Mouse (Mus musculus): ENCODE results near the gene Syk. TPM values are rescaled to one million over a fixed set of nuclear protein-coding genes. Genes with fewer than 3 reads are reported as not detected.
A peak's percentile ranks its signal among the peaks of the same experiment; 100 is the strongest.

The Syk gene
- polyA plus RNA-seq, 1 experiment from 2014 or later: 2.9 TPM

GRCm38 (mm10) chr13:52674839-52675238 is 91.9 kb downstream of the Syk start:
- H3K4me2 ChIP-seq (ENCODE audit: low read depth, low read length): no peak overlapping the region
- no peak overlapping the region for H3K27ac ChIP-seq (ENCODE audit: low read length)
- no peaks in the 10 kb centered on the region for H3K27me3 ChIP-seq (replicated peaks; ENCODE audit: control insufficient read depth, insufficient read depth, low read length)
- no peak overlapping the region for H3K4me3 ChIP-seq (ENCODE audit: low read length)
- H3K4me1 ChIP-seq (ENCODE audit: control insufficient read depth, insufficient read depth, low read length): no peaks in the 10 kb centered on the region
- H3K36me3 ChIP-seq (ENCODE audit: control insufficient read depth, insufficient read depth, low read length): no peaks in the 10 kb centered on the region
- H3K9me3 ChIP-seq (ENCODE audit: control insufficient read depth, low read length): no peaks in the 10 kb centered on the region
- peak; percentile 40; the same call in 1 of the 2 replicates for ATAC-seq
- 42% methylated on average over 12 of the region's 12 CpGs for WGBS
- H3K9ac ChIP-seq (ENCODE audit: low read depth, low read length): no peak overlapping the region

GRCm38 (mm10) chr13:52675526-52676294 is 92.7 kb downstream of the Syk start:
- no peak overlapping the region for H3K4me3 ChIP-seq (ENCODE audit: low read length)
- H3K36me3 ChIP-seq (ENCODE audit: control insufficient read depth, insufficient read depth, low read length): no peaks in the 10 kb centered on the region
- H3K9ac ChIP-seq (ENCODE audit: low read depth, low read length): no peak overlapping the region
- 58% methylated on average over 8 of the region's 8 CpGs for WGBS
- no peaks in the 10 kb centered on the region for H3K27me3 ChIP-seq (replicated peaks; ENCODE audit: control insufficient read depth, insufficient read depth, low read length)
- H3K9me3 ChIP-seq (ENCODE audit: control insufficient read depth, low read length): no peaks in the 10 kb centered on the region
- no peak overlapping the region for H3K4me2 ChIP-seq (ENCODE audit: low read depth, low read length)
- no peak overlapping the region; the same call in 1 of the 2 replicates for H3K27ac ChIP-seq (ENCODE audit: low read length)
- no peak for ATAC-seq
- no peaks in the 10 kb centered on the region for H3K4me1 ChIP-seq (ENCODE audit: control insufficient read depth, insufficient read depth, low read length)

- H3K4me3 ChIP-seq (ENCODE audit: low read length): no peak overlapping the region
- ATAC-seq: no peak
- H3K9me3 ChIP-seq (ENCODE audit: control insufficient read depth, low read length): no peaks in the 10 kb centered on the region
- no peaks in the 10 kb centered on the region for H3K36me3 ChIP-seq (ENCODE audit: control insufficient read depth, insufficient read depth, low read length)
- no peaks in the 10 kb centered on the region for H3K27me3 ChIP-seq (replicated peaks; ENCODE audit: control insufficient read depth, insufficient read depth, low read length)
- H3K27ac ChIP-seq (ENCODE audit: low read length): no peak overlapping the region
- no peak overlapping the region for H3K4me2 ChIP-seq (ENCODE audit: low read depth, low read length)
- 49% methylated on average over 5 of the region's 5 CpGs for WGBS
- H3K9ac ChIP-seq (ENCODE audit: low read depth, low read length): no peak overlapping the region
- no peaks in the 10 kb centered on the region for H3K4me1 ChIP-seq (ENCODE audit: control insufficient read depth, insufficient read depth, low read length)
These were observed 93.9 kb downstream of the Syk start for GRCm38 (mm10) chr13:52676671-52677445.

GRCm38 (mm10) chr13:52679906-52680305 is 96.9 kb downstream of the Syk start:
- 68% methylated on average over 5 of the region's 5 CpGs for WGBS
- ATAC-seq: no peak
- Histone ChIP-seq H3K27me3 (replicated peaks; ENCODE audit: control insufficient read depth, insufficient read depth, low read length) (no peaks in the 10 kb centered on the region), H3K9ac (ENCODE audit: low read depth, low read length) (no peak overlapping the region), H3K4me2 (ENCODE audit: low read depth, low read length) (no peak overlapping the region), H3K4me1 (ENCODE audit: control insufficient read depth, insufficient read depth, low read length) (no peaks in the 10 kb centered on the region), H3K36me3 (ENCODE audit: control insufficient read depth, insufficient read depth, low read length) (no peaks in the 10 kb centered on the region), H3K27ac (ENCODE audit: low read length) (no peak overlapping the region), H3K4me3 (ENCODE audit: low read length) (no peak overlapping the region), H3K9me3 (ENCODE audit: control insufficient read depth, low read length) (no peaks in the 10 kb centered on the region)

GRCm38 (mm10) chr13:52682107-52682506 is 99.1 kb downstream of the Syk start:
- Histone ChIP-seq H3K9ac (ENCODE audit: low read depth, low read length) (no peak overlapping the region), H3K27ac (ENCODE audit: low read length) (no peak overlapping the region), H3K9me3 (ENCODE audit: control insufficient read depth, low read length) (no peaks in the 10 kb centered on the region), H3K4me1 (ENCODE audit: control insufficient read depth, insufficient read depth, low read length) (no peaks in the 10 kb centered on the region), H3K4me2 (ENCODE audit: low read depth, low read length) (no peak overlapping the region), H3K27me3 (replicated peaks; ENCODE audit: control insufficient read depth, insufficient read depth, low read length) (no peaks in the 10 kb centered on the region), H3K36me3 (ENCODE audit: control insufficient read depth, insufficient read depth, low read length) (no peaks in the 10 kb centered on the region), H3K4me3 (ENCODE audit: low read length) (no peak overlapping the region)
- ATAC-seq: no peak
- 72% methylated on average over 5 of the region's 5 CpGs for WGBS

GRCm38 (mm10) chr13:52690425-52690824 is 107.5 kb downstream of the Syk start:
- Histone ChIP-seq H3K27ac (ENCODE audit: low read length) (no peak overlapping the region), H3K27me3 (replicated peaks; ENCODE audit: control insufficient read depth, insufficient read depth, low read length) (no peaks in the 10 kb centered on the region), H3K9ac (ENCODE audit: low read depth, low read length) (no peak overlapping the region), H3K9me3 (ENCODE audit: control insufficient read depth, low read length) (no peaks in the 10 kb centered on the region), H3K4me2 (ENCODE audit: low read depth, low read length) (no peak overlapping the region), H3K36me3 (ENCODE audit: control insufficient read depth, insufficient read depth, low read length) (no peaks in the 10 kb centered on the region), H3K4me3 (ENCODE audit: low read length) (no peak overlapping the region), H3K4me1 (ENCODE audit: control insufficient read depth, insufficient read depth, low read length) (no peaks in the 10 kb centered on the region)
- no peak for ATAC-seq
- 85% methylated on average over 13 of the region's 13 CpGs for WGBS

GRCm38 (mm10) chr13:52692311-52692710 is 109.3 kb downstream of the Syk start:
- ATAC-seq: no peak
- WGBS: 80% methylated on average over 6 of the region's 6 CpGs
- Histone ChIP-seq H3K9me3 (ENCODE audit: control insufficient read depth, low read length) (no peaks in the 10 kb centered on the region), H3K9ac (ENCODE audit: low read depth, low read length) (no peak overlapping the region), H3K4me2 (ENCODE audit: low read depth, low read length) (no peak overlapping the region), H3K4me1 (ENCODE audit: control insufficient read depth, insufficient read depth, low read length) (no peaks in the 10 kb centered on the region), H3K27ac (ENCODE audit: low read length) (no peak overlapping the region), H3K27me3 (replicated peaks; ENCODE audit: control insufficient read depth, insufficient read depth, low read length) (no peaks in the 10 kb centered on the region), H3K4me3 (ENCODE audit: low read length) (no peak overlapping the region), H3K36me3 (ENCODE audit: control insufficient read depth, insufficient read depth, low read length) (no peaks in the 10 kb centered on the region)

- Histone ChIP-seq H3K4me1 (ENCODE audit: control insufficient read depth, insufficient read depth, low read length) (no peaks in the 10 kb centered on the region), H3K27me3 (replicated peaks; ENCODE audit: control insufficient read depth, insufficient read depth, low read length) (no peaks in the 10 kb centered on the region), H3K4me3 (ENCODE audit: low read length) (no peak overlapping the region), H3K36me3 (ENCODE audit: control insufficient read depth, insufficient read depth, low read length) (no peaks in the 10 kb centered on the region), H3K4me2 (ENCODE audit: low read depth, low read length) (no peak overlapping the region), H3K9ac (ENCODE audit: low read depth, low read length) (no peak overlapping the region), H3K9me3 (ENCODE audit: control insufficient read depth, low read length) (no peaks in the 10 kb centered on the region), H3K27ac (ENCODE audit: low read length) (no peak overlapping the region)
- WGBS: 82% methylated on average over 6 of the region's 6 CpGs
- ATAC-seq: no peak
These were observed 111.9 kb downstream of the Syk start for GRCm38 (mm10) chr13:52694857-52695256.
